Mouse (Mus musculus): ENCODE data around the gene Slfn9. TPM values are rescaled to one million over a fixed set of nuclear protein-coding genes. Genes with fewer than 3 reads are reported as not detected.
"Not testable (repeated sequence)": the region's sequence is repeated elsewhere in the genome, so short reads cannot be mapped to it uniquely, and the experiment has no call there.

Slfn9 gene
- polyA plus RNA-seq, 1 experiment from 2014 or later, result 18.7 TPM

GRCm38 (mm10) chr11:82989357-82989756 is 2.3 kb downstream of the Slfn9 start:
- H3K27ac ChIP-seq, result no peak overlapping the region
- peak overlapping the region; percentile 46 for H3K4me3 ChIP-seq (replicated peaks)
- peak overlapping the region; percentile 81 for H3K4me2 ChIP-seq
- H3K4me1 ChIP-seq (replicated peaks), result peaks cover 19% of the 10 kb centered on the region
- H3K9ac ChIP-seq (replicated peaks), result no peak overlapping the region
- H3K36me3 ChIP-seq, result peaks cover 16% of the 10 kb centered on the region
- H3K9me3 ChIP-seq, result no peaks in the 10 kb centered on the region
- 22% methylated on average over 12 of the region's 12 CpGs for WGBS
- no peak for ATAC-seq (ENCODE audit: insufficient number of reproducible peaks, insufficient read depth, low FRiP score, low TSS enrichment, low read depth)
- no peaks in the 10 kb centered on the region for H3K27me3 ChIP-seq

- ATAC-seq (ENCODE audit: insufficient number of reproducible peaks, insufficient read depth, low FRiP score, low TSS enrichment, low read depth), result no peak
- no peak overlapping the region for H3K4me3 ChIP-seq (replicated peaks)
- peaks cover 20% of the 10 kb centered on the region for H3K36me3 ChIP-seq
These were observed 4.0 kb downstream of the Slfn9 start for GRCm38 (mm10) chr11:82987621-82988020.

GRCm38 (mm10) chr11:82983193-82983592 is 8.4 kb downstream of the Slfn9 start:
- ATAC-seq (ENCODE audit: insufficient number of reproducible peaks, insufficient read depth, low FRiP score, low TSS enrichment, low read depth), result no peak
- Histone ChIP-seq H3K4me2 (no peak overlapping the region), H3K4me3 (replicated peaks) (no peak overlapping the region), H3K9ac (replicated peaks) (no peak overlapping the region), H3K36me3 (peaks cover 45% of the 10 kb centered on the region), H3K27ac (no peak overlapping the region), H3K27me3 (no peaks in the 10 kb centered on the region), H3K9me3 (no peaks in the 10 kb centered on the region), H3K4me1 (replicated peaks) (no peaks in the 10 kb centered on the region)
- WGBS, result 85% methylated on average over 17 of the region's 17 CpGs

More at GRCm38 (mm10) chr11:82987621-82988020, 4.0 kb downstream of the Slfn9 start:
- Histone ChIP-seq H3K27ac (no peak overlapping the region), H3K27me3 (no peaks in the 10 kb centered on the region), H3K4me1 (replicated peaks) (peaks cover 19% of the 10 kb centered on the region), H3K4me2 (no peak overlapping the region), H3K9me3 (no peaks in the 10 kb centered on the region), H3K9ac (replicated peaks) (no peak overlapping the region)
- WGBS, result 90% methylated on average over 6 of the region's 6 CpGs

- not testable (repeated sequence) for H3K27me3 ChIP-seq; ATAC-seq (ENCODE audit: insufficient number of reproducible peaks, insufficient read depth, low FRiP score, low TSS enrichment, low read depth); H3K9ac ChIP-seq (replicated peaks); H3K4me3 ChIP-seq (replicated peaks); H3K27ac ChIP-seq; H3K4me1 ChIP-seq (replicated peaks); H3K9me3 ChIP-seq; H3K4me2 ChIP-seq
- H3K36me3 ChIP-seq, result peaks cover 45% of the 10 kb centered on the region
- WGBS, result 87% methylated on average over 2 of the region's 2 CpGs
These were observed 9.2 kb downstream of the Slfn9 start for GRCm38 (mm10) chr11:82982409-82982808.

GRCm38 (mm10) chr11:82973916-82974315 is 17.7 kb downstream of the Slfn9 start:
- H3K27ac ChIP-seq, result no peak overlapping the region
- no peaks in the 10 kb centered on the region for H3K9me3 ChIP-seq
- peaks cover 26% of the 10 kb centered on the region for H3K4me1 ChIP-seq (replicated peaks)
- H3K9ac ChIP-seq (replicated peaks), result no peak overlapping the region
- ATAC-seq (ENCODE audit: insufficient number of reproducible peaks, insufficient read depth, low FRiP score, low TSS enrichment, low read depth), result no peak
- WGBS, result 29% methylated on average over 5 of the region's 5 CpGs
- no peaks in the 10 kb centered on the region for H3K36me3 ChIP-seq
- no peak overlapping the region for H3K4me2 ChIP-seq
- peaks cover 5% of the 10 kb centered on the region; the same call in 1 of the 2 replicates for H3K27me3 ChIP-seq
- no peak overlapping the region for H3K4me3 ChIP-seq (replicated peaks)

- Histone ChIP-seq H3K36me3 (no peaks in the 10 kb centered on the region), H3K27ac (no peak overlapping the region), H3K27me3 (peaks cover 5% of the 10 kb centered on the region; the same call in 1 of the 2 replicates), H3K9ac (replicated peaks) (no peak overlapping the region), H3K4me1 (replicated peaks) (peaks cover 26% of the 10 kb centered on the region), H3K4me3 (replicated peaks) (peak overlapping the region; percentile 25; the same call in 1 of the 2 replicates), H3K9me3 (no peaks in the 10 kb centered on the region), H3K4me2 (peak overlapping the region; percentile 52)
- WGBS, result 64% methylated on average over 9 of the region's 11 CpGs
- no peak for ATAC-seq (ENCODE audit: insufficient number of reproducible peaks, insufficient read depth, low FRiP score, low TSS enrichment, low read depth)
These were observed 20.0 kb downstream of the Slfn9 start for GRCm38 (mm10) chr11:82971590-82971974.

GRCm38 (mm10) chr11:82970712-82971589 is 20.7 kb downstream of the Slfn9 start:
- Histone ChIP-seq H3K4me3 (replicated peaks) (peak overlapping the region; percentile 25), H3K27ac (no peak overlapping the region), H3K9me3 (no peaks in the 10 kb centered on the region), H3K9ac (replicated peaks) (peak overlapping the region; percentile 47; the same call in 1 of the 2 replicates), H3K27me3 (peaks cover 5% of the 10 kb centered on the region; the same call in 1 of the 2 replicates), H3K36me3 (no peaks in the 10 kb centered on the region), H3K4me2 (peak overlapping the region; percentile 52), H3K4me1 (replicated peaks) (peaks cover 23% of the 10 kb centered on the region)
- ATAC-seq (ENCODE audit: insufficient number of reproducible peaks, insufficient read depth, low FRiP score, low TSS enrichment, low read depth), result no peak
- 12% methylated on average over 31 of the region's 31 CpGs for WGBS

GRCm38 (mm10) chr11:82962215-82962614 is 29.4 kb downstream of the Slfn9 start:
- Histone ChIP-seq H3K4me3 (replicated peaks) (no peak overlapping the region), H3K9ac (replicated peaks) (no peak overlapping the region), H3K27me3 (0 out of 2 replicates have a peak, but pooled peaks cover 8% of the 10 kb centered on the region), H3K36me3 (no peaks in the 10 kb centered on the region), H3K4me2 (no peak overlapping the region), H3K9me3 (no peaks in the 10 kb centered on the region), H3K27ac (no peak overlapping the region), H3K4me1 (replicated peaks) (no peaks in the 10 kb centered on the region)
- 83% methylated on average over 8 of the region's 8 CpGs for WGBS
- ATAC-seq (ENCODE audit: insufficient number of reproducible peaks, insufficient read depth, low FRiP score, low TSS enrichment, low read depth), result no peak

- Histone ChIP-seq H3K9me3 (no peaks in the 10 kb centered on the region), H3K9ac (replicated peaks) (no peak overlapping the region), H3K27me3 (0 out of 2 replicates have a peak, but pooled peaks cover 8% of the 10 kb centered on the region), H3K4me2 (no peak overlapping the region), H3K4me1 (replicated peaks) (no peaks in the 10 kb centered on the region), H3K36me3 (no peaks in the 10 kb centered on the region), H3K27ac (no peak overlapping the region), H3K4me3 (replicated peaks) (no peak overlapping the region)
- no peak for ATAC-seq (ENCODE audit: insufficient number of reproducible peaks, insufficient read depth, low FRiP score, low TSS enrichment, low read depth)
- WGBS, result 63% methylated on average over 2 of the region's 2 CpGs
These were observed 29.9 kb downstream of the Slfn9 start for GRCm38 (mm10) chr11:82961743-82962142.

GRCm38 (mm10) chr11:82959613-82960012 is 32.0 kb downstream of the Slfn9 start:
- Histone ChIP-seq H3K9me3 (no peaks in the 10 kb centered on the region), H3K36me3 (no peaks in the 10 kb centered on the region), H3K27me3 (peaks cover 16% of the 10 kb centered on the region), H3K4me1 (replicated peaks) (no peaks in the 10 kb centered on the region), H3K4me3 (replicated peaks) (no peak overlapping the region), H3K4me2 (no peak overlapping the region), H3K27ac (no peak overlapping the region), H3K9ac (replicated peaks) (no peak overlapping the region)
- no peak for ATAC-seq (ENCODE audit: insufficient number of reproducible peaks, insufficient read depth, low FRiP score, low TSS enrichment, low read depth)
- WGBS, result 22% methylated on average over 4 of the region's 4 CpGs

- Histone ChIP-seq H3K4me1 (replicated peaks) (0 out of 2 replicates have a peak, but pooled peaks cover 1% of the 10 kb centered on the region), H3K27me3 (peaks cover 42% of the 10 kb centered on the region), H3K9me3 (no peaks in the 10 kb centered on the region), H3K4me2 (no peak overlapping the region), H3K4me3 (replicated peaks) (no peak overlapping the region), H3K9ac (replicated peaks) (no peak overlapping the region), H3K27ac (no peak overlapping the region), H3K36me3 (no peaks in the 10 kb centered on the region)
- WGBS, result 85% methylated on average over 10 of the region's 10 CpGs
- no peak for ATAC-seq (ENCODE audit: insufficient number of reproducible peaks, insufficient read depth, low FRiP score, low TSS enrichment, low read depth)
These were observed 34.7 kb downstream of the Slfn9 start for GRCm38 (mm10) chr11:82956925-82957324.

Data from limb, embryonic 12.5 days (tissue).